Mouse (Mus musculus): ENCODE data around the gene Wscd2.

DNA sequence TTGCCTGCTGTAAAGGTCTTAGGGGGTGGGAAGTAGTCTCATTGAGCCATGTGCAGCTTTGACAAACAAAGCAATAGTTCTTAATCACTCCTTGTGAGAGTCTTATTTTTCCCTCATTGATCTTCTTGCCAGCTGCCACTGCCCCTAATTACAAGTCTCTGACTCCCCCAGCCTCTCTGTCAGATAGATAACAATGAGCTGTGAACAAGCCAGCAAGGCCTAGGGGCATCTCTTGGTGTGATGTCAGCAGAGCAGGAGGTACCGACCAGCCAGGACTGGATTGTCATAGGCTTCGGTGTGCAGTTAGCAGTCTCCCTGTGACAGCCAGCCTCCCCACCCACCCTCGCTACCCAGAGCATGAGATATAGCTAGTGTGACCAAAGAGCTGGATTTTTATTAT lies 48.0 kb upstream of the Wscd2 start:
- TF ChIP-seq CTCF (IDR thresholded peaks at IDR 0.05 in 2 of 3, conservative IDR thresholded peaks at IDR 0.05 in 1 of 3; ENCODE audit: control insufficient read depth in 1 of 3, insufficient read depth in 1 of 3, low read depth in 2 of 3, low read length in 3 of 3, poor library complexity in 1 of 3, severe bottlenecking in 1 of 3) (no peak), CHD1 (IDR thresholded peaks at IDR 0.05; ENCODE audit: low read depth, low read length) (no peak), ELF1 (IDR thresholded peaks at IDR 0.05; ENCODE audit: low read depth, low read length) (no peak), GATA1 (IDR thresholded peaks at IDR 0.05; ENCODE audit: low read depth, low read length) (no peak), RAD21 (IDR thresholded peaks at IDR 0.05; ENCODE audit: low read depth, low read length) (no peak), TBP (IDR thresholded peaks at IDR 0.05; ENCODE audit: low read depth, low read length) (no peak), BHLHE40 (IDR thresholded peaks at IDR 0.05; ENCODE audit: borderline replicate concordance, low read depth, low read length) (no peak), POLR2A (IDR thresholded peaks at IDR 0.05; ENCODE audit: control insufficient read depth in 1 of 2, insufficient read depth in 1 of 2, low read depth in 1 of 2, low read length in 2 of 2, poor library complexity in 1 of 2) (no peak), HCFC1 (IDR thresholded peaks at IDR 0.05; ENCODE audit: low read depth, low read length) (no peak), EP300 (IDR thresholded peaks at IDR 0.05; ENCODE audit: low read depth in 1 of 2, low read length in 2 of 2) (no peak), MEF2A (IDR thresholded peaks at IDR 0.05; ENCODE audit: extremely low read depth, insufficient replicate concordance, low read depth, low read length, poor library complexity, severe bottlenecking) (no peak), RCOR1 (IDR thresholded peaks at IDR 0.05; ENCODE audit: low read depth, low read length) (no peak), MAFK (IDR thresholded peaks at IDR 0.05; ENCODE audit: borderline replicate concordance, low read depth, low read length) (no peak), POLR2AphosphoS5 (IDR thresholded peaks at IDR 0.05; ENCODE audit: borderline replicate concordance, low read depth, low read length) (no peak)
